Mouse (Mus musculus) midbrain, embryonic 12.5 days (tissue): Measurements from ENCODE around the gene Mogs. TPM values are rescaled to one million over a fixed set of nuclear protein-coding genes. Genes with fewer than 3 reads are reported as not detected.

Experiments
- ATAC-seq: fragments of 200-750 bp; cut with Nextera tagmentation; 2 replicates; pipeline ENCODE4 v1.8.0; 2017; ENCODE audit warnings: low read depth, moderate TSS enrichment, moderate library complexity; ENCODE audit not compliant: low FRiP score
- H3K27ac ChIP-seq: fragments of 300-500 bp; sonication (generic); replicated peaks from 2 replicates; pipeline ENCODE4 v1.5.1; 2016; ENCODE audit warnings: mild to moderate bottlenecking
- H3K27me3 ChIP-seq: fragments of 300-500 bp; sonication (generic); 2 replicates; pipeline ENCODE4 v1.6.1; 2016; ENCODE audit warnings: mild to moderate bottlenecking
- H3K36me3 ChIP-seq: fragments of 300-500 bp; sonication (generic); 2 replicates; pipeline ENCODE4 v1.6.1; 2016
- H3K4me1 ChIP-seq: fragments of 300-500 bp; sonication (generic); 2 replicates; pipeline ENCODE4 v1.6.1; 2016
- H3K4me2 ChIP-seq: fragments of 300-500 bp; sonication (generic); replicated peaks from 2 replicates; pipeline ENCODE4 v1.6.1; 2016; ENCODE audit warnings: mild to moderate bottlenecking, moderate library complexity
- H3K4me3 ChIP-seq: fragments of 300-500 bp; sonication (generic); 2 replicates; pipeline ENCODE4 v1.5.1; 2016; ENCODE audit warnings: mild to moderate bottlenecking
- H3K9ac ChIP-seq: fragments of 300-500 bp; sonication (generic); replicated peaks from 2 replicates; pipeline ENCODE4 v1.6.1; 2016; ENCODE audit warnings: mild to moderate bottlenecking, moderate library complexity
- H3K9me3 ChIP-seq: fragments of 300-500 bp; sonication (generic); 2 replicates; pipeline ENCODE4 v1.6.1; 2016; ENCODE audit warnings: mild to moderate bottlenecking
- WGBS: fragments of 180-500 bp; shearing (Covaris S2); methylation state at CpG from one replicate; pipeline ENCODE4 v1.1.7; 2016; 5-methylcytosine and 5-hydroxymethylcytosine counted together
- microRNA counts: library from miRNA; unstranded; fragments of <30 nt; microRNA quantifications from one replicate; lab custom pipeline; 2017
- microRNA-seq: library from miRNA; unstranded; fragments of <30 nt; microRNA quantifications from one replicate; pipeline ENCODE4, GENCODE M21; 2017
- polyA plus RNA-seq: library from polyadenylated mRNA; unstranded; fragments of >200 nt; fragmentation: Nextera tagmentation; extraction: Ambion mirVana; gene quantifications from 2 replicates; pipeline ENCODE4 v1.2.1, GENCODE M21; 2016

The Mogs gene
- polyA plus RNA-seq, 1 experiment from 2014 or later: 34.9 TPM

DNA sequence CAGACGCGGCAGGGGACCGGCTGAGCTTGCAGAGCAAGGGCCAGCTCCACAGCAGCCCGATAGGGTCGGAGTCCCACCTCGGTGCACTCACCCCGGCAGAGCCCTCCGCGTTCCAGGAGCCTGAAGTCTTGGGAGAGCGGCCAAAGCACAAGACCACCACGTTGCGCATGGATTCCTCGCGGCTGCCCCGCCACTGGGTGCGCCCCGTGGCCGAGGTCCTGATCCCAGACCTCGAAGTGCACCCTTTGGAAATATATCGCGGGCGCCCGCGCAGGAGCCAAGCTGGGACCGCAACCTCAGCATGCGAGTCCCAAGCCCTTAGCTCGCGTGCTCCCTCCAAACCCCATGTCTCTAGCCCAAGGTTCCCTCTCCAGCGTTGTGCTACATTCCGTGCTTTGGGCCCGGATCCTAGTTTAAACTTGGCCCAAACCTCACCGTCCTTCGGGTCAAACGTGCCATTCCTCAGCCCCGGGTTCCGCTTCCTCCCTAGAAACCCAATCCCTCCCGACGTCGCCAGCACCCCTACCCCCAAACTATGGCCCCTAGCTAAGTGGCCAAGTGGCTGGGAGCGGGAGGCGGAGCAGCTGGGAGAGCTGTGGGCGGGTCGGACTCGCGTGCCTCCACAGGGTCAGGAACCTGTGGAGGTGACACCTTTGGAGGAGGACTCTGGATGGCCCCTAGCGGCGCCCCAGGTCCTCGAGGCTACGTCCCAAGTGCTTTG is 46.8 kb downstream of the Mogs start:
- H3K4me2 ChIP-seq: peak overlapping the region; percentile 41
- peaks cover 29% of the 10 kb centered on the region for H3K4me1 ChIP-seq
- H3K27me3 ChIP-seq: peaks cover 40% of the 10 kb centered on the region
- WGBS: under 1% methylated on average over 48 of the region's 49 CpGs
- peak overlapping the region; percentile 18 for H3K4me3 ChIP-seq
- H3K9ac ChIP-seq: peak overlapping the region; percentile 39; the same call in 1 of the 2 replicates
- ATAC-seq: no peak
- no peaks in the 10 kb centered on the region for H3K9me3 ChIP-seq
- H3K36me3 ChIP-seq: no peaks in the 10 kb centered on the region
- no peak overlapping the region for H3K27ac ChIP-seq

DNA sequence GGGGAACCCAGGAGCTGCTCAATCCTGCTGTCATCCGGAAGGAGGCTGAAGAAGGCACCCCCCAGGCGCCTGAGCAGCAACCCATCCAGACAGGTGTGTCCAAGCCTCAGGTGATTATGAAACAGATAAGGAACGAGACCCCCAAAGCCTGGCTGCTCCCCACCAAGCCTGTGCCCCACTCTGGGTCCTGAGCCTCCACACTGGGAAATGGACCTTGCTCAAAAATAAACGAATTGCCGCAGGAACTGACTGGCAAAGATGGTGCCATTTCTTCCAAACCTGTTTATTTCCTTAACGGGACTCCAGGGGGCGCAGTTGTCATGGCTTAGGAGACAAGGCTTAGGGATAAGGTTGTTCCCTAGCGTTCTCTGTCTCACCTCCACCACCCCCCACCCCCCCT is 47.4 kb downstream of the Mogs start:
- Histone ChIP-seq H3K27ac (no peak overlapping the region), H3K4me1 (peaks cover 33% of the 10 kb centered on the region), H3K36me3 (no peaks in the 10 kb centered on the region), H3K9ac (0 out of 2 replicates have a peak overlapping the region, but pooled peaks have one; percentile 39), H3K4me3 (peak overlapping the region; percentile 18), H3K9me3 (no peaks in the 10 kb centered on the region), H3K4me2 (peak overlapping the region; percentile 41), H3K27me3 (peaks cover 39% of the 10 kb centered on the region)
- 1% methylated on average over 8 of the region's 8 CpGs for WGBS
- no peak for ATAC-seq

DNA sequence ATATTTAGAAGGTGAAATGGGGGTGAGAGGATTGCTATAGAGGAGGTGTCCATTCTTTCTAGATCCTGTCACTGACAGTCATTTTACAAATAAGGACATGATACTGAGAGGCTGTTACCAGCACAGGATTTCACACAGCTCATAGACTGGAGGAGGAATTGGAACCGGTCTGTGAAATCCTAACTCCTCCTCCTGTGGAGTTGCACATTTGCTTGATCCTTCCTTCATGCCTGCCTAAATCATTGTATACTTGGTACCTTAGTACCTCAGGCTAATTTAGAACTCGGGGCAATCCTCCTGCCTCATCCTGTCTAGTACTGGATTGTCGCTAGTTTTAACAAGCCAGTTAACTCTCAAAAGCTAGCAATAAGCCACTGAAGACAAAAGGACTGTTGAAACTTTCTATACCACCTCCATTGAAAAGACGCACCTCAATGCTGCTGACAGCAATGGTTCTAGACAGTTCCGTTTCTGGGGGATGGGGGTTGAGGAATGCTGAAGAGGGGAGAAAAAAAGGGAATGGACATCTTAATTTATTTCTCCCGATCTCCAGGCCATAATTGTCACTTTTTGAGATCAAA is 49.8 kb downstream of the Mogs start:
- peak overlapping the region; percentile 91 for H3K4me3 ChIP-seq
- H3K36me3 ChIP-seq: no peaks in the 10 kb centered on the region
- peaks cover 38% of the 10 kb centered on the region for H3K4me1 ChIP-seq
- H3K27ac ChIP-seq: 0 out of 2 replicates have a peak overlapping the region, but pooled peaks have one; percentile 20
- H3K27me3 ChIP-seq: peaks cover 35% of the 10 kb centered on the region
- WGBS: 4% methylated on average over 6 of the region's 6 CpGs
- ATAC-seq: peak; percentile 25
- peak overlapping the region; percentile 49; the same call in 1 of the 2 replicates for H3K9ac ChIP-seq
- H3K4me2 ChIP-seq: peak overlapping the region; percentile 85
- H3K9me3 ChIP-seq: no peaks in the 10 kb centered on the region

GRCm38 (mm10) chr6:83165607-83166242 is 50.4 kb downstream of the Mogs start, which contains the start of gene Dctn1:
Dctn1 (plus strand) TSS chr6:83165920.
- under 1% methylated on average over 51 of the region's 58 CpGs for WGBS
- Histone ChIP-seq H3K27ac (peak within 1 kb of the TSS; percentile 84), H3K27me3 (peaks cover 29% of the 10 kb centered on the region), H3K4me1 (peaks cover 38% of the 10 kb centered on the region), H3K4me2 (peak within 1 kb of the TSS; percentile 85), H3K9ac (peak within 1 kb of the TSS; percentile 90), H3K9me3 (no peaks in the 10 kb centered on the region), H3K36me3 (no peaks in the 10 kb centered on the region), H3K4me3 (peak within 1 kb of the TSS; percentile 91)
- peak; percentile 81 for ATAC-seq

- under 1% methylated on average over 12 of the region's 12 CpGs for WGBS
- H3K27ac ChIP-seq: peak overlapping the region; percentile 84
Observed at GRCm38 (mm10) chr6:83166243-83166630, 50.9 kb downstream of the Mogs start.

More at GRCm38 (mm10) chr6:83166243-83166630, 50.9 kb downstream of the Mogs start:
- H3K4me2 ChIP-seq: peak overlapping the region; percentile 85
- H3K4me3 ChIP-seq: peak overlapping the region; percentile 91
- H3K36me3 ChIP-seq: no peaks in the 10 kb centered on the region
- H3K9ac ChIP-seq: peak overlapping the region; percentile 90
- H3K27me3 ChIP-seq: peaks cover 24% of the 10 kb centered on the region
- no peak for ATAC-seq
- H3K9me3 ChIP-seq: no peaks in the 10 kb centered on the region
- H3K4me1 ChIP-seq: peaks cover 38% of the 10 kb centered on the region

MicroRNA genes within 50 kb of the gene (microRNA counts, 519-probe panel; counts per million panel counts)
- microRNA mmu-miR-3470a+mmu-miR-3470b (lab: Ali Mortazavi, UCI): not detected

Small RNA genes within 50 kb of the gene (microRNA-seq; reads per million reads assigned to microRNA genes)
- gene Mir3470a: not detected

Other genes starting within 250 kb of the Mogs start
- gene Sema4f, start 175.7 kb upstream of the Mogs start, polyA plus RNA-seq: 6.4 and 7.4 TPM in 2 replicates
- 0.09 and 0.12 TPM in 2 replicates for gene M1ap, start 168.6 kb upstream of the Mogs start, polyA plus RNA-seq
- 5.8 and 8.3 TPM in 2 replicates for gene Dok1, start 82.0 kb upstream of the Mogs start, polyA plus RNA-seq
- 11.0 and 14.7 TPM in 2 replicates for gene Loxl3, start 81.3 kb upstream of the Mogs start, polyA plus RNA-seq
- 150 and 159 TPM in 2 replicates for gene Aup1, start 61.0 kb upstream of the Mogs start, polyA plus RNA-seq
- gene Htra2, start 60.2 kb upstream of the Mogs start, polyA plus RNA-seq: 63.2 and 63.9 TPM in 2 replicates
- gene Dqx1, start 57.7 kb upstream of the Mogs start, polyA plus RNA-seq: 0.93 and 1.1 TPM in 2 replicates
- not detected in 2 replicates for gene Tlx2, start 45.2 kb upstream of the Mogs start, polyA plus RNA-seq
- gene Pcgf1, start 37.6 kb upstream of the Mogs start, polyA plus RNA-seq: 41.2 and 42.2 TPM in 2 replicates
- 0.45 TPM in 1 of 2 replicates, not detected in the other for gene Lbx2, start 29.1 kb upstream of the Mogs start, polyA plus RNA-seq
- gene Ccdc142, start 13.9 kb upstream of the Mogs start, polyA plus RNA-seq: 4.7 and 5.0 TPM in 2 replicates
- gene Gm42688, start 13.9 kb upstream of the Mogs start, polyA plus RNA-seq: 3.9 and 4.3 TPM in 2 replicates
- 122 and 129 TPM in 2 replicates for gene Mrpl53, start 6.5 kb upstream of the Mogs start, polyA plus RNA-seq
- 210 and 223 TPM in 2 replicates for gene Wbp1, start 6.1 kb downstream of the Mogs start, polyA plus RNA-seq
- gene Ino80b, start 9.9 kb downstream of the Mogs start, polyA plus RNA-seq: 18.4 and 19.4 TPM in 2 replicates
- gene Rtkn, start 20.0 kb downstream of the Mogs start, polyA plus RNA-seq: 31.9 and 39.5 TPM in 2 replicates
- 11.2 and 13.3 TPM in 2 replicates for gene Wdr54, start 40.9 kb downstream of the Mogs start, polyA plus RNA-seq
- gene 1700003E16Rik, start 40.9 kb downstream of the Mogs start, polyA plus RNA-seq: 2.6 and 2.7 TPM in 2 replicates
- gene Dctn1, start 50.4 kb downstream of the Mogs start, polyA plus RNA-seq: 148 and 156 TPM in 2 replicates
- 0.52 and 0.62 TPM in 2 replicates for gene Slc4a5, start 104.3 kb downstream of the Mogs start, polyA plus RNA-seq
- gene Mthfd2, start 210.4 kb downstream of the Mogs start, polyA plus RNA-seq: 33.0 and 37.3 TPM in 2 replicates
- 56.6 and 58.0 TPM in 2 replicates for gene Mob1a, start 210.5 kb downstream of the Mogs start, polyA plus RNA-seq
- 93.7 and 102 TPM in 2 replicates for gene Bola3, start 233.7 kb downstream of the Mogs start, polyA plus RNA-seq